Mouse (Mus musculus) forebrain, postnatal 0 days (tissue): Measurements from ENCODE around the gene Ntn5. TPM values are rescaled to one million over a fixed set of nuclear protein-coding genes. Genes with fewer than 3 reads are reported as not detected.

Experiments used
- ATAC-seq: fragments of 200-750 bp; cut with Nextera tagmentation; 2 replicates; pipeline ENCODE4 v1.8.0; 2017; ENCODE audit warnings: mild to moderate bottlenecking, moderate library complexity
- DNase-seq: peaks from one replicate; pipeline ENCODE4 v3.0.0-alpha.2; 2015
- H3K27ac ChIP-seq: fragments of 300-500 bp; sonication (generic); 2 replicates; pipeline ENCODE4 v1.5.1; 2014; ENCODE audit warnings: low read depth, mild to moderate bottlenecking, antibody characterized with exemption, low read length, moderate library complexity, mixed read lengths
- H3K27me3 ChIP-seq: fragments of 300-500 bp; sonication (generic); 2 replicates; pipeline ENCODE4 v1.6.1; 2014; ENCODE audit warnings: mild to moderate bottlenecking, low read length, mixed read lengths; ENCODE audit not compliant: insufficient read depth
- H3K36me3 ChIP-seq: fragments of 300-500 bp; sonication (generic); 2 replicates; pipeline ENCODE4 v1.6.1; 2014; ENCODE audit warnings: mild to moderate bottlenecking, moderate library complexity; ENCODE audit not compliant: insufficient read depth
- H3K4me1 ChIP-seq: fragments of 300-500 bp; sonication (generic); 2 replicates; pipeline ENCODE4 v1.6.1; 2014; ENCODE audit warnings: antibody characterized with exemption; ENCODE audit not compliant: insufficient read depth
- H3K4me2 ChIP-seq: fragments of 300-500 bp; sonication (generic); 2 replicates; pipeline ENCODE4 v1.6.1; 2014; ENCODE audit warnings: low read depth, mild to moderate bottlenecking, moderate library complexity
- H3K4me3 ChIP-seq: fragments of 300-500 bp; sonication (generic); 2 replicates; pipeline ENCODE4 v1.5.1; 2014; ENCODE audit warnings: low read depth, low read length, mixed read lengths
- H3K9ac ChIP-seq: fragments of 300-500 bp; sonication (generic); 2 replicates; pipeline ENCODE4 v1.6.1; 2014; ENCODE audit warnings: mild to moderate bottlenecking
- H3K9me3 ChIP-seq: fragments of 300-500 bp; sonication (generic); 2 replicates; pipeline ENCODE4 v1.6.1; 2016; ENCODE audit warnings: low read length
- CTCF ChIP-seq: sonication (generic); IDR thresholded peaks from 2 replicates; pipeline ENCODE4 v1.5.1; 2016; ENCODE audit warnings: antibody characterized with exemption, control low read depth, low read depth
- WGBS: fragments of 180-500 bp; shearing (Covaris S2); extraction: QIAGEN DNeasy Blood & Tissue Kit; methylation state at CpG from one replicate; pipeline ENCODE4 v1.1.7; 2014; 5-methylcytosine and 5-hydroxymethylcytosine counted together
- polyA plus RNA-seq: library from polyadenylated mRNA; unstranded; fragments of >200 nt; fragmentation: Nextera tagmentation; extraction: Ambion mirVana; gene quantifications from 2 replicates; pipeline ENCODE4 v1.2.1, GENCODE M21; 2015
- total RNA-seq: library from RNA; depleted of rRNA; stranded (reverse); fragments of >200 nt; gene quantifications from 2 replicates; pipeline ENCODE4 v1.2.3, GENCODE M21; 2014

The Ntn5 gene
- total and polyA plus RNA-seq, 2 experiments from 2014 or later, result 0.33 to 0.47 TPM

DNA sequence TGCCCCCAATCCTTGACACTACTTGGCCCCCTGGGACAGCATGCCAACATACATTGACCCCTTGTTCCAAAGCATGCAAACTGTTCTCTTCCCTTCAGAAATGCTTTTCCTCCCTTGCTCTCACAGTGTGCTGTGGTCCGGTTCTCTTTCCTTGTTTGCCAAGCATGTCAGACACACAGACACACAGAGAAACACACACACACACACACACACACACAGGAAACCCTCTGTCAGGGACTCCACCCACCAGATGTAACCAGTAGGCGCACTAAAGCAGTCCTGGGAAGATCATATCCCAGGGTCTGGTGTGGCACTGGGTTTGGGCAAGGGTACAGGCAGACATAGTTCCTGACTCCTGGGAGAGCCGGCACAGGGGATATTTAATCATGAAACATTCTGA is 3.0 kb downstream of the Ntn5 start:
- no peaks in the 10 kb centered on the region for H3K9me3 ChIP-seq
- no peak overlapping the region for H3K4me3 ChIP-seq
- no peak overlapping the region for H3K9ac ChIP-seq
- no peaks in the 10 kb centered on the region; the same call in 1 of the 2 replicates for H3K36me3 ChIP-seq
- no peaks in the 10 kb centered on the region for H3K27me3 ChIP-seq
- DNase-seq (no peak), ATAC-seq (no peak)
- WGBS, result 77% methylated on average over 3 of the region's 3 CpGs
- no peak overlapping the region for H3K27ac ChIP-seq
- no peak overlapping the region for H3K4me2 ChIP-seq
- TF ChIP-seq CTCF, result no peak
- no peaks in the 10 kb centered on the region for H3K4me1 ChIP-seq

DNA sequence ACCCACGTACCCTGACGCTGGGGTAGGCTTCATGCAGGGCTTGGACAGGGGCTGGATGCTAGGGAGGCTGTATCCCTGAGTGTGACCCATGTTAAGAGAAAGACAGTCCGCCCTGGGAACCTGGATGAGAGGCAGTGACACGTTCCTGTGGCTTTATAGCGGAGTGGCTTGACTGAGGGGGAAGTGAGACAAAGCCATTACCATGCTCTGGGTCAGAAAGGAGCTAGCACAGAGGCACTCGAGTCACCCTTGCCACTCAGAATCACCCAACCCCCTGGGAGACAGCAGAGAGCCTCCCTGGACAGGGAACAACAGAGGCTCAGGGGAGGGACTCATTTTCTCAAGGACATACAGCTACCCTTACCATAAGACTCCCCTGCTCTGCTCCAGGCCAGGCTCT is 5.3 kb downstream of the Ntn5 start:
- Histone ChIP-seq H3K27ac (no peak overlapping the region), H3K4me2 (no peak overlapping the region), H3K9ac (no peak overlapping the region), H3K36me3 (no peaks in the 10 kb centered on the region), H3K9me3 (no peaks in the 10 kb centered on the region), H3K27me3 (no peaks in the 10 kb centered on the region), H3K4me1 (no peaks in the 10 kb centered on the region), H3K4me3 (no peak overlapping the region)
- no peak for TF ChIP-seq CTCF
- 71% methylated on average over 6 of the region's 6 CpGs for WGBS
- DNase-seq (no peak), ATAC-seq (no peak)

DNA sequence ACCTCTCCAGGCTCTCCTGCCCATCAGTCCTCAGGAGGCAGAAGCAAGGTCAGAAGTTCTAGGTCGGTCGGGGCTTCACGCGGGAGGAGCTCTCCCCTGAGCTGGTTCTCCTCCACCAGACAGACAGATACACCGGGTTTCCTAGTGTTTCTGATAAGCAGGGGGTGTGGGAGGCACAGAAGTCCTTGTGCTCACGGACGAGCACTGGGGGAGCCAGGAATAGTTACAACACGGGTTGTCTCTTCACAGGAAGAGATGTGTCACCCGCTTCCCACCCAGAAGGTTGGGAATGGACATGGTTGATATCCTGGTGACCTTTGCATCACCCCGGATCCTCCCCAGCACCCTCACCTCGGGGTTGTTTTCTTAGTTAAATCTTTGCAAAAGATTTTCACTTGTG is 6.0 kb downstream of the Ntn5 start:
- H3K27me3 ChIP-seq, result no peaks in the 10 kb centered on the region
- H3K4me2 ChIP-seq, result no peak overlapping the region
- 80% methylated on average over 11 of the region's 11 CpGs for WGBS
- no peak overlapping the region for H3K9ac ChIP-seq
- no peaks in the 10 kb centered on the region for H3K4me1 ChIP-seq
- no peak for ATAC-seq
- no peaks in the 10 kb centered on the region for H3K9me3 ChIP-seq
- no peak overlapping the region for H3K4me3 ChIP-seq
- no peak for DNase-seq
- no peak overlapping the region for H3K27ac ChIP-seq
- no peak for TF ChIP-seq CTCF
- H3K36me3 ChIP-seq, result no peaks in the 10 kb centered on the region

DNA sequence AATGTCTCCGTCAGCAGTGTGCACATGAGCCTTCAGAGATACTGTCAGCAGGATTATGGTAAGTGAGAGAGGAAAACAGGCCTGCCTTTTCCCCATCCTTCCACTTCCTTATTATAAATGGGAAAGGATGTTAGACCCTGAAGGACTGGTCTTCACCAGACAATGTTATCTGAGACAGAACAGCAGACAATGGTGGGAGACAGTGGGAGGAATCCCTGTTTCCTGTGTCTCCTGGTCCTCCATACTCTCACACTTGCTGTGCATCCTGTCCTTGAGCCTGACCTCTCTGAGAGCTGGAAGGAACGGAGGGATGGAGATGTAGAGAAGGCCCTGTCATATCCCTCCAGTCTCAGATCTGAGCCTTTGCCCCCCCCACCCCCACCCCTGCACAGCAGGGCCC is 8.5 kb downstream of the Ntn5 start:
- no peak overlapping the region for H3K9ac ChIP-seq
- no peaks in the 10 kb centered on the region for H3K4me1 ChIP-seq
- H3K4me2 ChIP-seq, result no peak overlapping the region
- WGBS, result 85% methylated on average over 2 of the region's 2 CpGs
- H3K36me3 ChIP-seq, result no peaks in the 10 kb centered on the region
- no peaks in the 10 kb centered on the region for H3K9me3 ChIP-seq
- no peak for TF ChIP-seq CTCF
- no peaks in the 10 kb centered on the region for H3K27me3 ChIP-seq
- H3K27ac ChIP-seq, result no peak overlapping the region
- H3K4me3 ChIP-seq, result no peak overlapping the region
- no peak for DNase-seq
- ATAC-seq, result no peak

DNA sequence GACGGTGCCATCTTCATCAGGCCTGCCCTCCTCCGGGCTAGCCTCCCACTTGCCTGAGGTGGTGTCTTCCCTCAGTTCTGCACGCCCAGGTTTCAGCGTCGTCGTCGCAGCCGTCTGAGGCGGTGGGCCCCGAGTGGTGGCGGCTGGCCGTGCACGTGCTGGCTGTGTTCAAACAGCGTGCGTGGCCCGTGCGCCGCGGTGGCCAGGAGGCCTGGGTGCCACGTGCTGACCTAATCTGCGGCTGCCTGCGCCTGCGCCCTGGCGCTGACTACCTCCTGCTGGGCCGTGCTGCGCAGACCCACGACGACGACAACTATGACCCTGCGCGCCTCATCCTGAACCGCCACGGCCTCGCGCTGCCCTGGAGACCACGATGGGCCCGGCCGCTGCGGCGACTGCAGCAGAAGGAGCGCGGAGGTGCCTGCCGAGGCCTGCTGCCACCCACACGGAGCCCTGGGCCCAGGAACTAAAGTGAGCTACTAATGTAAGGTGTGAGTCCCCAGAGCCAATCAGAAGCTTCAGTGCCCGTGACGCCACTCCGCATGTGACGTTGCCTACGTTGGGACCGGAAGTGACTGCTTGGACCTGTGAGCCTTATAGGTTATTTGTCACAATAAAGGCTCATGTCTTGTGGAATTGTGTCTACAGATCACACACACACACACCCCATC is 10.2 kb downstream of the Ntn5 start, which contains the start of gene Sec1:
Gene Sec1 (minus strand): TSS at position 482 of the 671 bp plus-strand sequence.
- Histone ChIP-seq H3K4me2 (no peak within 1 kb of the TSS), H3K9me3 (no peaks in the 10 kb centered on the region), H3K9ac (no peak within 1 kb of the TSS), H3K4me3 (no peak within 1 kb of the TSS), H3K27ac (no peak within 1 kb of the TSS), H3K36me3 (no peaks in the 10 kb centered on the region), H3K4me1 (peaks cover 8% of the 10 kb centered on the region; the same call in 1 of the 2 replicates), H3K27me3 (no peaks in the 10 kb centered on the region)
- 92% methylated on average over 50 of the region's 50 CpGs for WGBS
- no peak for ATAC-seq
- TF ChIP-seq CTCF, result no peak
- no peak for DNase-seq

DNA sequence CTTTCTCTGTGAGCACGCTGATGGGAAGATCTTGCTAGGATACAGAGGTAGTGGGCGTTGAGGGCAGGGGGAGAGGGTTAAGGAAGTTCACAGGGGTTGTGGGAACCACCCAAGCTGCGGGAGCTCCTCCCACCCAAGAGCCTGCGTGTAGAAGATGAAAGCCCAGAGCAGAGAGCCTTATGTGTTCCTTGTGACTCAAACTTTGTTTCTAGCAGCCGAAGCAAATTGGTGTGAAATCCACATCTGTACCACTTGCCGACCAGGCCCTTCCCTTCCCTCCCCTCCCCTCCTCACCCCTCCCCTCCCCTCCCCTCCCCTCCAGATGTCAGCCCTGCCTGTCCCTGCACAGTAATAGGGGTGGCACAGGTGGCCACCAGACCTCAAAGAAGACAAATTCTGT is 11.3 kb downstream of the Ntn5 start:
- H3K4me2 ChIP-seq, result no peak overlapping the region
- WGBS, result 42% methylated on average over 6 of the region's 6 CpGs
- H3K36me3 ChIP-seq, result no peaks in the 10 kb centered on the region
- no peaks in the 10 kb centered on the region for H3K9me3 ChIP-seq
- DNase-seq (no peak), ATAC-seq (no peak)
- TF ChIP-seq CTCF, result no peak
- peaks cover 8% of the 10 kb centered on the region; the same call in 1 of the 2 replicates for H3K4me1 ChIP-seq
- no peaks in the 10 kb centered on the region for H3K27me3 ChIP-seq
- no peak overlapping the region for H3K9ac ChIP-seq
- H3K27ac ChIP-seq, result no peak overlapping the region
- no peak overlapping the region for H3K4me3 ChIP-seq

DNA sequence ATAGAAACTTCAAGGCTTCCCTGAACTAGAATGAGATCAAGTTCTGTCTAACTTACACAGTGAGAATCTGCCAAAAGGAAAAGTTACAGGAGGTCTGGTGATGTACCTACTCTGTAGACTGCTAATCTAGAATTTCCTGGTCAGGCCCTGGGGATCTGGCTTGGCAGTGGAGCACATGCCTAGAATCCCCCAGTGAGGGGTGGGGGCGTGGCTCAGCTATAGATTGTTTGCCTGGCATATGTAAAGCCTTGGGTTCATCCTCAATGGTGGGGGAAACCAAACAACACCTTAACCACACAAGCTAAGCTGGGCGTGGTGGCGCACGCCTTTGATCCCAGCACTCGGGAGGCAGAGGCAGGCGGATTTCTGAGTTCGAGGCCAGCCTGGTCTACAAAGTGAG is 14.1 kb downstream of the Ntn5 start:
- TF ChIP-seq CTCF, result no peak
- Histone ChIP-seq H3K4me2 (no peak overlapping the region), H3K4me1 (peaks cover 18% of the 10 kb centered on the region), H3K4me3 (no peak overlapping the region), H3K9ac (no peak overlapping the region), H3K36me3 (no peaks in the 10 kb centered on the region), H3K27me3 (no peaks in the 10 kb centered on the region), H3K9me3 (no peaks in the 10 kb centered on the region), H3K27ac (no peak overlapping the region)
- no peak for DNase-seq
- WGBS, result 87% methylated on average over 6 of the region's 7 CpGs
- ATAC-seq, result no peak
